Mouse (Mus musculus) embryonic facial prominence, embryonic 10.5 days (tissue): ENCODE results near the gene Mif. TPM values are rescaled to one million over a fixed set of nuclear protein-coding genes. Genes with fewer than 3 reads are reported as not detected.

ENCODE experiments used
- DNase-seq: peaks from one replicate; pipeline ENCODE4 v3.0.0-alpha.2; 2017; ENCODE audit warnings: low spot score
- H3K27ac ChIP-seq: fragments of 300-500 bp; sonication (generic); replicated peaks from 2 replicates; pipeline ENCODE4 v1.5.1; 2016; ENCODE audit warnings: mild to moderate bottlenecking
- H3K27me3 ChIP-seq: fragments of 300-500 bp; sonication (generic); replicated peaks from 2 replicates; pipeline ENCODE4 v1.6.1; 2016; ENCODE audit warnings: low read depth, mild to moderate bottlenecking; ENCODE audit not compliant: poor library complexity, severe bottlenecking
- H3K36me3 ChIP-seq: fragments of 300-500 bp; sonication (generic); replicated peaks from 2 replicates; pipeline ENCODE4 v1.6.1; 2016; ENCODE audit warnings: mild to moderate bottlenecking, moderate library complexity
- H3K4me1 ChIP-seq: fragments of 300-500 bp; sonication (generic); 2 replicates; pipeline ENCODE4 v1.6.1; 2016
- H3K4me3 ChIP-seq: fragments of 300-500 bp; sonication (generic); 2 replicates; pipeline ENCODE4 v1.5.1; 2016; ENCODE audit warnings: mild to moderate bottlenecking, moderate library complexity
- H3K9me3 ChIP-seq: fragments of 300-500 bp; sonication (generic); 2 replicates; pipeline ENCODE4 v1.6.1; 2016; ENCODE audit warnings: mild to moderate bottlenecking
- WGBS: fragments of 180-500 bp; shearing (Covaris S2); methylation state at CpG from one replicate; pipeline ENCODE4 v1.1.7; 2016; 5-methylcytosine and 5-hydroxymethylcytosine counted together
- polyA plus RNA-seq: library from polyadenylated mRNA; unstranded; fragments of >200 nt; fragmentation: Nextera tagmentation; extraction: Ambion mirVana; gene quantifications from 2 replicates; pipeline ENCODE4 v1.2.1, GENCODE M21; 2016

Gene Mif
- polyA plus RNA-seq, 1 experiment from 2014 or later = 3,361 TPM

DNA sequence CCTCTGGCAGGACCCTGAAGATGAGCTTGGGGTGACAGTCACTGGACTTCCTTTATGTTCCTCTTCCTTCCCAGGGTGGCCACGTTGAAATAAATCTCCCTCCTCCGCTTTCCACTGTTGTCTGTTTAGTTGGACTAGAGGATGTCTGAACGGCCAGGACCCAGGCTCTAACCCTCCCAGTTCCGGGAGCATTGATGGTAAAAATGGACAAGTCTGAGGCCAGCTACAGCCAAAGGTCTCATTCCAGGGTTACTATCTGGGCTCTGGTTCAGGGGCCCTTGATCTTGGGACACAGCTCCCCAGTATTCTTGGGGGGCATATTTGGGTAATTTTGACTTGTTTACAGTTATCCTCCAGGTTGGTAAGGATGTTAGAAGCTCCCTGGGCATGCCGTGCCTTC lies 1.5 kb upstream of the Mif start:
- H3K9me3 ChIP-seq = 0 out of 2 replicates have a peak, but pooled peaks cover 2% of the 10 kb centered on the region
- 79% methylated on average over 5 of the region's 5 CpGs for WGBS
- no peaks in the 10 kb centered on the region for H3K27me3 ChIP-seq
- H3K36me3 ChIP-seq = peaks cover 26% of the 10 kb centered on the region
- peaks cover 35% of the 10 kb centered on the region for H3K4me1 ChIP-seq
- DNase-seq = no peak
- 0 out of 2 replicates have a peak overlapping the region, but pooled peaks have one; percentile 100 for H3K27ac ChIP-seq
- no peak overlapping the region for H3K4me3 ChIP-seq

DNA sequence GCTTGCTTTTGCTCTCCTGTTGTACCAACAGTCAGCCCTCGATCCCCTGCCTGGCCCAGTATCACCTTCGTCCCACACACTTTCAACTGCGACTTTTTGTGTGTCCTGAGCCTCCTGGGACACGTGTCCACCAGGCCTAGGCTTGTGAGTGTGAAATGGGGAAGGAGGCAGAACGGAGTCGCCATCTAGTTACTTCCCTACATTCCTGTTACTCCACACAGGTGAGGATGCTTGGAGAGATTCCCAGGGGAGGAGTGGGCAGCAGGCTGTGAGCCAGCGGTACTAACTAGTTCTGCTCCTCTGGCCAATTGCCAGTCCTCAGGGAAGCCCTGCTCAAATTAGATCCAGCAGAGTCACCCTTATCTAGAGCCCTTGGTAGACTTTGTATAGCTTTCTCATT lies 706 bp upstream of the Mif start:
- no peaks in the 10 kb centered on the region for H3K27me3 ChIP-seq
- peak overlapping the region; percentile 89 for H3K4me3 ChIP-seq
- 0 out of 2 replicates have a peak, but pooled peaks cover 2% of the 10 kb centered on the region for H3K9me3 ChIP-seq
- H3K4me1 ChIP-seq = peaks cover 35% of the 10 kb centered on the region
- WGBS = 32% methylated on average over 7 of the region's 7 CpGs
- DNase-seq = no peak
- H3K27ac ChIP-seq = peak overlapping the region; percentile 100
- peaks cover 35% of the 10 kb centered on the region for H3K36me3 ChIP-seq

DNA sequence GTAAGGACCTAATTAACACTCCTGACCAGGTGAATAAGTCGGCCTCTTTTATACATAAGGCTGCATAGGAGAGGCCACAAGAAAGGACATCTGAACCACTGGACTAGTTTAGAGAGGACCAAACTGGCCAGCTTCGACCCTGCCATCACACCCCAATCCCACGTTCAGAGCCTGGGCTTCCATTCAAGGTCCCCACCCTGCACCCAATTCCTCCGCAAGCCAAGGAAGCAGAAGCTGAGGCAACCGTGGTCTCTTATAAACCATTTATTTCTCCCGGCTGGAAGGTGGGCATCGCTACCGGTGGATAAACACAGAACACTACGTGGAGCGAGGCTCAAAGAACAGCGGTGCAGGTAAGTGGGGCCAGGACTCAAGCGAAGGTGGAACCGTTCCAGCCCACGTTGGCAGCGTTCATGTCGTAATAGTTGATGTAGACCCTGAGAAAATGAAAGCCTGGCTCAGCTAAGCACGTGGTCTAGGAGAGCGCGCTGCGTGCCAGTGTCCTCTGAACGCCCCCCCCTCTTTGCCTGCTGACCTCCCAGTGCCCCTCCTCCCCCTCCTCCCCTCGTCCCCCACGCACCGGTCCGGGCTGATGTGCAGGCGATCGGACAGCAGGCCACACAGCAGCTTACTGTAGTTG lies 813 bp downstream of the Mif start:
- Histone ChIP-seq H3K9me3 (0 out of 2 replicates have a peak, but pooled peaks cover 2% of the 10 kb centered on the region), H3K27me3 (no peaks in the 10 kb centered on the region), H3K27ac (peak overlapping the region; percentile 100), H3K4me3 (peak overlapping the region; percentile 89), H3K36me3 (peaks cover 37% of the 10 kb centered on the region), H3K4me1 (peaks cover 35% of the 10 kb centered on the region)
- peak; percentile 87 for DNase-seq
- WGBS = 1% methylated on average over 27 of the region's 27 CpGs

DNA sequence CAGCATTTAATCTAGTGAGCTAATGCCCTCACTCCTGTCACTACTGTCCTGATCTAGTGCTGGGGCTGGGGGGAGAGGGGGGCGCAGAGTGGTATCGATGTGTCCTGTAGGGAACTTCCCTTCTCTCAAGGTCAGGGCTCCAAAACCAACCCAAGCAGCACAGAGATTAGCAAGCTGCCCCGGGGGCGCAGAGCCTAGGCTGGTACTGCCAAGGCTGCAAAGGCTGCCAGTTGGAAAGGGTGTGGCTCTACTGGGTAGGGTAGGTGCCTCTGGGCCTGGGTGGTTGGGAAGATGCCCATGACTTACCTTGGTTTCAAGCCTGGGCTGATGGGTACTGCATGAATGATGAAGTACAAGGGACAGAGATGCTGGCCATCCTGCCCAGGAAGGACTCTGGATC lies 2.4 kb downstream of the Mif start:
- no peak for DNase-seq
- peaks cover 37% of the 10 kb centered on the region for H3K36me3 ChIP-seq
- 96% methylated on average over 4 of the region's 4 CpGs for WGBS
- H3K9me3 ChIP-seq = 0 out of 2 replicates have a peak, but pooled peaks cover 2% of the 10 kb centered on the region
- peaks cover 35% of the 10 kb centered on the region for H3K4me1 ChIP-seq
- H3K27me3 ChIP-seq = no peaks in the 10 kb centered on the region
- no peak overlapping the region for H3K27ac ChIP-seq
- H3K4me3 ChIP-seq = peak overlapping the region; percentile 26; the same call in 1 of the 2 replicates

DNA sequence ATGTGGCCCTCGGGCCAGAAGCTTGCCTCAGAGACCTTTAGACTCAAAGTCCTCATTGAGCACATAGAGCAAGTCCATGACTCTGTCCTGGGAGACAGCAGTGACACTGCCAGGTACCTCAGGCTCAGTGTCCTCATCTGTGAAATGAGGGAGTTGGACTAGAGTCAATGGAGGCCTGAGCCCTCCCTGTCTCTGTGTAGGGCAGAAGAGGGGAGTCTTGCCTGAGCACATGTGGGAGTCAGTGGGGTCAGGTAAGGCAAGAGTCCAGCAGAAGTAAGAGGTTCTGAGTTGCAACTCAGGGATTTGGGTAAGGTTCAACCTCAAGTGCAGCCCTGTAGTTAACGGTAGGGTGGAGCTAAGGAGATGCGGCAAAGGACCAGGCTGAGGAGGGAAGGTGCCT lies 3.1 kb downstream of the Mif start:
- H3K27ac ChIP-seq = no peak overlapping the region
- H3K4me3 ChIP-seq = no peak overlapping the region
- peaks cover 37% of the 10 kb centered on the region for H3K36me3 ChIP-seq
- no peak for DNase-seq
- no peaks in the 10 kb centered on the region for H3K9me3 ChIP-seq
- H3K4me1 ChIP-seq = peaks cover 37% of the 10 kb centered on the region
- WGBS = 88% methylated on average over 3 of the region's 3 CpGs
- no peaks in the 10 kb centered on the region for H3K27me3 ChIP-seq

DNA sequence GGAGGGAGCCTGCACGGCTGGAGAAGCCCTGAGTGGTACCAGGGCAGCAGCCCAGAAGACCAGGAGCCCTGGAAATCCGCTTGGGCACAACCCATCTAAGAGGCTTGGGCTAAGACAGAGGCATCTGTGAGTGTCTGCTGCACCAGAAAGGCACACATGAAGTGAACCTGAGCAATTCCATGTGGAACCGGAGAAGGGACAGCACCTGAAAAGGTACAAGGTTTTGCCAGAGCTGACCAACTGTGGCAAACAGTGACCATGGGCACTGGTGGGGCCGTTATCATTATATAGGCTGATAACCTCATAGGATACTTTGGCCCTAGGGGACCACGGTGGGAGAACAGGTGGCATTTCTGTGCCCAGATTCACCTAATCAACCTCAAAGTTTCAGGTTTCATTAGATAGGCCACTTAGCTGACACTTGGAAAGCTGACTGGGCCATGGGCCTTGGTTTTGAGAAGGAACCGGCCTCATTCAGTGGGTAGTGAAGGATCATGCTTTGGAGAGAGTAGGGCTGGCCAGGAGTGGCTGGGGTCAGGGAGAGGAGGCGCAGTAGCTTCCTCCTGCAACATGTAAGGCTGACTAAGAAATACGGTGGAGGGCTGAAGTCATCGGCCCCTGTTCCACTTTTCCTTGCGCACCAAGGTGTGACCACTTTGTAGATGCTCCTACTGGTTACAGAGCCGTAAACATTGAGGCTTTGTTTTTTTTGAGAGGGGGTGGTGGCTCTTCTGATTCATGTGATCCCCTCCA lies 3.7 kb downstream of the Mif start:
- WGBS = 79% methylated on average over 11 of the region's 11 CpGs
- H3K4me3 ChIP-seq = no peak overlapping the region
- DNase-seq = no peak
- 0 out of 2 replicates have a peak, but pooled peaks cover 2% of the 10 kb centered on the region for H3K27me3 ChIP-seq
- H3K4me1 ChIP-seq = peaks cover 40% of the 10 kb centered on the region
- no peak overlapping the region for H3K27ac ChIP-seq
- no peaks in the 10 kb centered on the region for H3K9me3 ChIP-seq
- peaks cover 37% of the 10 kb centered on the region for H3K36me3 ChIP-seq

DNA sequence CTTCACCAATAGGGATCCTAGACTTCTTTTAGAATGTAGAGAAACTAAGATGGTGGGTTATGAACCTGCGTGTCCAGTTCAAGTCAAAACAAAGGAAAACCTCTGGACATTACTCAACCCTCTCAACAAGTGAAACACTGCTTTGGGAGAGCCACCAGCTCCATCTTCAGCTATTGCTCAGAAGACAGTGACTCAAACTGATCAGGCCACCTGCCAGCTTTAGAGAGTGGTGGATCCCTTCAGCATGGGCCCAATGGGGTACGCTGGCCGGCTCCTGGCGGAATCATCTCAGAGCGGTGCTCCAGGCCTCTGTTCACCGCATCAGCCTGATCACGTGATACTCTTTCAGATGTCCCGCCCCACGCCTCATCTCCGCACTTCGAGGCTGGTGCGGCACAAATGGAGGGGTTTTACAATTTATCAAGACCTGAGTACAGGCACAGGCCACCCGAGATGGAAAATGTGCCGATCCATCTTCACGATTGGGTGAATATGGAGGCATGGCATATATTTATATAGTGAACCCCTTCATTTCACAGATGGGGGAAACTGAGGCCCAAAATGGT lies 4.5 kb downstream of the Mif start:
- H3K4me1 ChIP-seq = peaks cover 36% of the 10 kb centered on the region
- H3K27ac ChIP-seq = no peak overlapping the region
- no peaks in the 10 kb centered on the region for H3K9me3 ChIP-seq
- no peak overlapping the region for H3K4me3 ChIP-seq
- H3K27me3 ChIP-seq = 0 out of 2 replicates have a peak, but pooled peaks cover 6% of the 10 kb centered on the region
- H3K36me3 ChIP-seq = peaks cover 37% of the 10 kb centered on the region
- 91% methylated on average over 15 of the region's 15 CpGs for WGBS
- no peak for DNase-seq

DNA sequence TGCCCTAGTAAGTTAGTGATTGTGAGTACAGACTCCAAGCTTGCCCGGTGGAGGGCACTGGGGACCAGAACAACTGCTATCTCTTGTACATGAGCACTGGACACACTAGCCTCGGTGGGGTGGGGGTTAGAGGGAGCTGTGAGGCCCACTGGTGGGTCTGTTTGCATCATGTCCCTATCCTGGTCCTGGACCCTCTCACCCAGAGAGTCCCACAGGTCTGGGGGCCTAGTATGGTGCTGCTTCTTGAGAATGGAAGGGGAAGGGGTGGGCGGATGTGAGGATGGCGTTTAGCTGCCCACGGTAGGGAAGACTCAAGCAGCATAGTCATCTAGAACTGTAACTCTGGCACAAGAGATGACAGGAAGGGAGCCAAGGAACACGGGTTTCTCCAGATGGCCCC lies 5.2 kb downstream of the Mif start:
- Histone ChIP-seq H3K4me1 (peaks cover 33% of the 10 kb centered on the region), H3K9me3 (no peaks in the 10 kb centered on the region), H3K36me3 (peaks cover 37% of the 10 kb centered on the region), H3K27me3 (0 out of 2 replicates have a peak, but pooled peaks cover 6% of the 10 kb centered on the region), H3K4me3 (no peak overlapping the region), H3K27ac (no peak overlapping the region)
- 87% methylated on average over 6 of the region's 6 CpGs for WGBS
- DNase-seq = no peak

DNA sequence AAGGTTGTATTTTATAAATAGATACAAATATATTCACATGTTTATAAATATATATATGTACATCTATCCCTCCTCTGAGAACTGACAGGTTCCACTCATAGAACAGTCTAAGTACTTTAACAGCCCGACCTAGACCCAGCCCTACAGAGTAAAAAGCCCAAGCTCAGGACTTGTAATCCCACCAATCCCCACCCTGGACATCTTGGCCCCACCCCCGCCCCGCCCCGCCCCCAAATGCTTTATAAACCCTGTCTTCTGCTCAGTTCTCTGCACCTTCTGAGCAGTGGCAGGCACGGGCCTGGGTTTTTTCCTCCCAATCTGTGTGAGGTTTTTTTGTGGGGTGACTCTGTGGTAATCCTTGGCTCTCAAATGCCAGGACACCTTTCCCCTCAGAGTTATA lies 5.9 kb downstream of the Mif start:
- Histone ChIP-seq H3K36me3 (peaks cover 36% of the 10 kb centered on the region), H3K4me1 (peaks cover 31% of the 10 kb centered on the region), H3K9me3 (no peaks in the 10 kb centered on the region), H3K27ac (no peak overlapping the region), H3K4me3 (no peak overlapping the region), H3K27me3 (0 out of 2 replicates have a peak, but pooled peaks cover 6% of the 10 kb centered on the region)
- WGBS = 53% methylated on average over 5 of the region's 5 CpGs
- DNase-seq = no peak

DNA sequence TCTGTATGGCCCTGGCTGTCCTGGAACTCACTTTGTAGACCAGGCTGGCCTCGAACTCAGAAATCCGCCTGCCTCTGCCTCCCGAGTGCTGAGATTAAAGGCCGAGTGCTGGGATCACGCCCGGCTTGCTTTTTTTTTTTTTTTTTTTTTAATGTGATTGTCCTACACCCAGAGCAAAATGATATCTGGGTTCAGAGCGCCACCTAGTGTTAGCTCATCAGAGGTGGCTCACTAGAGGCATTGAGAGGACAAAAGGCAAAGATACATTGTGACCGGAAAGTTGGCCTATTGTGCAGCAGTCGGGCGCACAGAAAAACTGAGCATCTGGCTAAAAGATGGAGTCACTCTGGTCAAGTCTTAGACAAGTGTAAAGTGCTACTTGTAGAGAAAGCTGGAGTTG lies 6.6 kb downstream of the Mif start:
- WGBS = 36% methylated on average over 10 of the region's 10 CpGs
- Histone ChIP-seq H3K4me1 (peaks cover 31% of the 10 kb centered on the region), H3K9me3 (no peaks in the 10 kb centered on the region), H3K27ac (peak overlapping the region; percentile 40), H3K36me3 (peaks cover 30% of the 10 kb centered on the region), H3K4me3 (no peak overlapping the region), H3K27me3 (0 out of 2 replicates have a peak, but pooled peaks cover 6% of the 10 kb centered on the region)
- peak; percentile 79 for DNase-seq

DNA sequence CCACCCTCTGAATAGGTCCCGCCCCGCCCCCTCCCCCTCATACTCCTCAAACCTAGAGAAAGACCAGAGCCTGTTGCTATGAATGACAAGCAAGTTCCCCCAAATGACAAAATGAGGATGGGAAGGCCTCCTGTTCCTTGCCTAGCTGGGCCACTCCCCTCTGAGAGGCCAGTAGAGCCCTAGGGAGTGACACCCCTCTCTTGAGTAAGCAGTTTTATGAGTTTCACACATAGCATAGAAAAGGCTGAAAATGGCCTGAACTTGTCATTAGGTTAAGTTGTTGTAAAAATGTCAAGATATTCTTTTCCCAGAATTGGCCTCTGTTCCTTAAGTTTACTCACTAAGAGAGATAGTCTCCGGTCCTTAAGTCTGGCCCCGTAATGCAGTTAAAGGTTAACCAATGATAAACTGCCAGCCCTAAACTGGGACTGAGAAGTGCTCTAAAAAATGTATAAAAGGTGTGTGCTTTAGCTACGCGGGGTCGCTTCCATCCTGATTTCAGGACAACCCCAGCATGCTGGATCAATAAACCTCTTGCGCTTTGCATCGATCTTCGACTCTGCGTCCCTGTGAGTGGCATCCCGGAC lies 7.4 kb downstream of the Mif start:
- no peaks in the 10 kb centered on the region for H3K9me3 ChIP-seq
- WGBS = 95% methylated on average over 12 of the region's 12 CpGs
- DNase-seq = no peak
- peaks cover 24% of the 10 kb centered on the region for H3K4me1 ChIP-seq
- no peak overlapping the region for H3K27ac ChIP-seq
- H3K4me3 ChIP-seq = no peak overlapping the region
- peaks cover 22% of the 10 kb centered on the region for H3K36me3 ChIP-seq
- 0 out of 2 replicates have a peak, but pooled peaks cover 6% of the 10 kb centered on the region for H3K27me3 ChIP-seq

DNA sequence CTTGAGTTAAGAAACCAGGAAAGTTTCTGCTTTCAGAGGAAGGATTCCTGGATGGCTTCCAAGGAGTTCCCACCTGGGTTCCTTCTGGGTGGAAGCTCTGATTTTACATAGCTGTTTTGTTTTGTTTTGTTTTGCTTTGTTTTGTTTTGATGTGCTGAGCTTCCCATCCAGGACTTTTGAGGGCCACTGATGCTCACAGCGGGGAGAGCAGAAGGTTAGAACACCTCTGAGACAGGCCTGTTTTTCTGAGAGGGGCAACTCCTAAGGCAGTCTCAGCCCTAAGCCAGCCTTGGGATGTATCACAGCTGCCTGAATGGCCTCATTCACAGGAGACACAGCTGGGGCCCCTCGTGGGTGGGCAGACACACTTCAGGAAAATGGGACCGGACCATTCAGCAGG lies 8.4 kb downstream of the Mif start:
- DNase-seq = no peak
- Histone ChIP-seq H3K27ac (no peak overlapping the region), H3K4me3 (no peak overlapping the region), H3K27me3 (0 out of 2 replicates have a peak, but pooled peaks cover 6% of the 10 kb centered on the region), H3K4me1 (peaks cover 20% of the 10 kb centered on the region), H3K36me3 (peaks cover 12% of the 10 kb centered on the region), H3K9me3 (no peaks in the 10 kb centered on the region)
- WGBS = 39% methylated on average over 3 of the region's 3 CpGs
